Mouse (Mus musculus) midbrain, postnatal 0 days (tissue): ENCODE data around the gene Myh6. TPM values are rescaled to one million over a fixed set of nuclear protein-coding genes. Genes with fewer than 3 reads are reported as not detected.

ENCODE experiments used
- ATAC-seq: fragments of 200-750 bp; cut with Nextera tagmentation; 2 replicates; pipeline ENCODE4 v1.8.0; 2017; ENCODE audit warnings: moderate number of reproducible peaks, mild to moderate bottlenecking, moderate TSS enrichment, moderate library complexity; ENCODE audit not compliant: low FRiP score
- DNase-seq: peaks from one replicate; pipeline ENCODE4 v3.0.0-alpha.2; 2015; ENCODE audit warnings: low spot score
- H3K27ac ChIP-seq: fragments of 300-500 bp; sonication (generic); 2 replicates; pipeline ENCODE4 v1.5.1; 2014; ENCODE audit warnings: low read depth, mild to moderate bottlenecking, low read length, mixed read lengths
- H3K27me3 ChIP-seq: fragments of 300-500 bp; sonication (generic); 2 replicates; pipeline ENCODE4 v1.6.1; 2014; ENCODE audit warnings: low read length, control low read depth, mixed read lengths; ENCODE audit not compliant: insufficient read depth
- H3K36me3 ChIP-seq: fragments of 300-500 bp; sonication (generic); 2 replicates; pipeline ENCODE4 v1.6.1; 2014; ENCODE audit warnings: low read length, control low read depth, mixed read lengths; ENCODE audit not compliant: insufficient read depth
- H3K4me1 ChIP-seq: fragments of 300-500 bp; sonication (generic); 2 replicates; pipeline ENCODE4 v1.6.1; 2014; ENCODE audit warnings: mild to moderate bottlenecking, control low read depth, antibody characterized with exemption, low read length, mixed read lengths; ENCODE audit not compliant: insufficient read depth
- H3K4me2 ChIP-seq: fragments of 300-500 bp; sonication (generic); 2 replicates; pipeline ENCODE4 v1.6.1; 2014; ENCODE audit warnings: low read depth, mild to moderate bottlenecking, low read length, mixed read lengths; ENCODE audit not compliant: poor library complexity, severe bottlenecking
- H3K4me3 ChIP-seq: fragments of 300-500 bp; sonication (generic); 2 replicates; pipeline ENCODE4 v1.5.1; 2014; ENCODE audit warnings: low read depth, mild to moderate bottlenecking, low read length, moderate library complexity
- H3K9ac ChIP-seq: fragments of 300-500 bp; sonication (generic); replicated peaks from 2 replicates; pipeline ENCODE4 v1.6.1; 2014; ENCODE audit warnings: mild to moderate bottlenecking, low read length, moderate library complexity, mixed read lengths; ENCODE audit not compliant: poor library complexity, severe bottlenecking
- H3K9me3 ChIP-seq: fragments of 300-500 bp; sonication (generic); 2 replicates; pipeline ENCODE4 v1.6.1; 2016; ENCODE audit warnings: low read length, control low read depth
- CTCF ChIP-seq: IDR thresholded peaks from 2 replicates; pipeline ENCODE4 v1.5.1; 2016; ENCODE audit warnings: antibody characterized with exemption, mild to moderate bottlenecking
- WGBS: fragments of 180-500 bp; shearing (Covaris S2); extraction: QIAGEN DNeasy Blood & Tissue Kit; methylation state at CpG from one replicate; pipeline ENCODE4 v1.1.7; 2014; 5-methylcytosine and 5-hydroxymethylcytosine counted together
- polyA plus RNA-seq: library from polyadenylated mRNA; unstranded; fragments of >200 nt; fragmentation: Nextera tagmentation; extraction: Ambion mirVana; gene quantifications from 2 replicates; pipeline ENCODE4 v1.2.1, GENCODE M21; 2015
- total RNA-seq: library from RNA; depleted of rRNA; stranded (reverse); fragments of >200 nt; gene quantifications from 2 replicates; pipeline ENCODE4 v1.2.3, GENCODE M21; 2014

The Myh6 gene
- total and polyA plus RNA-seq, 2 experiments from 2014 or later: 0.33 to 2.5 TPM

DNA sequence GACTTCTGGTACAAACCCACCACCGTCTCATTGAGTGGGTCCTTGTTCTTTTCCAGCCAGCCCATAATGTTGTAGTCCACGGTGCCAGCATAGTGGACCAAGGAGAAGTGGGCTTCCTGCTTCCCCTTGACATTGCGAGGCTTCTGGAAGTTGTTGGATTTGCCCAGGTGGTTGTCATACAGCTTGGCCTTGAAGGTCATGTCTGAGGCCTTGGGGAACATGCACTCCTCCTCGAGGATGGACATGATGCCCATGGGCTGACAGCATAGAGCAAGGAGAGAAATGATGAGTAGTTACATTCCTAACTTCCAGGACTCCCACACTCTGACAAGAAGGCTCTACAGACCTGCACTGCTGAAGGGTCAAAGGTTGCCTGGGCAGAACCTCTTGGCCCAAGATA lies 8.2 kb downstream of the Myh6 start:
- Histone ChIP-seq H3K27me3 (no peaks in the 10 kb centered on the region), H3K9me3 (no peaks in the 10 kb centered on the region), H3K4me3 (no peak overlapping the region), H3K36me3 (no peaks in the 10 kb centered on the region), H3K27ac (no peak overlapping the region), H3K4me2 (no peak overlapping the region), H3K4me1 (no peaks in the 10 kb centered on the region), H3K9ac (no peak overlapping the region)
- DNase-seq (no peak), ATAC-seq (no peak)
- 85% methylated on average over 4 of the region's 4 CpGs for WGBS
- no peak for TF ChIP-seq CTCF

DNA sequence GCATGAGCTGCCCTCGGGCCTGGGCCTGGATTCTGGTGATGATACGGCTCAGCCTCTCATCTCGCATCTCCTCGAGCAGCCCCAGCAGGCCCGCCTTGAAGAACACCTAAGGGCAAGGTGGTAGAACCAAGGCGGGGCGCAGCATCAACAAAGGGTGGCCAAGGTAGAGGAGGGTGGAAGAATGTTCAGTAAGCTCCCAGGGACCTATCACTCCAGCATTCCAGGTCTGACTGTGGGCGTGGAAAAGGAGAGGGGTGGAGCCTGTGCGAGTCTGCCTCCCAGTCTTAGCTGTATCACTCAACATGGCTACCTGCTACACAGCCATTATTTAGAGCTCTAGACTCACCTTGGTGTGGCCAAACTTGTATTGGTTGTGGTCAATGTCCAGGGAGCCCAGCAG lies 10.2 kb downstream of the Myh6 start:
- DNase-seq (no peak), ATAC-seq (no peak)
- no peak for TF ChIP-seq CTCF
- Histone ChIP-seq H3K4me2 (no peak overlapping the region), H3K27ac (no peak overlapping the region), H3K4me3 (no peak overlapping the region), H3K9me3 (no peaks in the 10 kb centered on the region), H3K9ac (no peak overlapping the region), H3K27me3 (no peaks in the 10 kb centered on the region), H3K36me3 (no peaks in the 10 kb centered on the region), H3K4me1 (no peaks in the 10 kb centered on the region)
- WGBS: 88% methylated on average over 9 of the region's 9 CpGs

DNA sequence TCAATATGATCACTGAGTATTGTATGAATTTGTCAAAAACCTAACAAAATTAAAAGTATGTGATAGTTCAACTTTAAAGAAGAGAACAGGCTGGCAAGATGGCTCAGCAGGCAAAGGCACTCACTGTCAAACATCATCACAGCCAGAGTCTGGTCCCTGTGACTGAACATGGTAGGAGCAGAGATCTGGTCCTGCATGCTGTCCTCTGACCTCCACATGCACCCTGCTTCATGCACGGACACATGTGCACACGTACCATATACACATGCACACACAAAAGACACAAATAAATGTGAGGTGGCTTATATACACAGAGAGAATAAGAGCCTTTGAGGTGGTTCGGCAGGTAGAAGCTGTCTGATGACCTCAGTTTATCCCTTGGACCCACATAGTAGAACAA lies 11.2 kb downstream of the Myh6 start:
- H3K9me3 ChIP-seq: no peaks in the 10 kb centered on the region

DNA sequence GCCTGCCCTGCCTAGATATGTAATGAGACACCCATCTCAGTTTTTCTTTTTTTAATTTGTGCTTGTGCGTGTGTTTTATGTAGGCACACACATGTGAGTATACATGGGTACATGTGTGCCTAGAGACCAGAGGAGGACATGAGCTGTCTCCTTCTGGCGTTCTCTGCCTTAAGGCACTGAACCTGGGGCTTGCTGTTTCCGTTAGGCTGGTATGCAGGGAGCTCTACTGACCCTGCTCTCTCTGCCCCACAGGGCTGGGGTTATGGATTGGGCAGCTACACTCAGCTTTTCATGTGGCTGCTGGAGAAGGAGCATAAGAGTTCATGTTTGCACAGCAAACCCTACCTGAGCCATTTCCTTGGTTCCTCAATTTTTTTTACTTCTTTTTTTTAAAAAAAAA lies 12.3 kb downstream of the Myh6 start:
- no peak overlapping the region for H3K27ac ChIP-seq
- no peak for TF ChIP-seq CTCF
- no peaks in the 10 kb centered on the region for H3K4me1 ChIP-seq
- DNase-seq: no peak
- no peaks in the 10 kb centered on the region for H3K9me3 ChIP-seq
- no peaks in the 10 kb centered on the region for H3K27me3 ChIP-seq
- no peak for ATAC-seq
- no peaks in the 10 kb centered on the region for H3K36me3 ChIP-seq
- no peak overlapping the region for H3K9ac ChIP-seq
- 89% methylated on average over 3 of the region's 3 CpGs for WGBS
- no peak overlapping the region for H3K4me3 ChIP-seq
- no peak overlapping the region for H3K4me2 ChIP-seq

More for the DNA sequence above, 11.2 kb downstream of the Myh6 start:
- no peaks in the 10 kb centered on the region for H3K4me1 ChIP-seq
- H3K4me2 ChIP-seq: no peak overlapping the region
- H3K9ac ChIP-seq: no peak overlapping the region
- no peak overlapping the region for H3K4me3 ChIP-seq
- ATAC-seq (no peak), DNase-seq (no peak)
- no peak overlapping the region for H3K27ac ChIP-seq
- no peaks in the 10 kb centered on the region for H3K27me3 ChIP-seq
- no peaks in the 10 kb centered on the region for H3K36me3 ChIP-seq
- WGBS: 89% methylated on average over 3 of the region's 3 CpGs
- no peak for TF ChIP-seq CTCF

DNA sequence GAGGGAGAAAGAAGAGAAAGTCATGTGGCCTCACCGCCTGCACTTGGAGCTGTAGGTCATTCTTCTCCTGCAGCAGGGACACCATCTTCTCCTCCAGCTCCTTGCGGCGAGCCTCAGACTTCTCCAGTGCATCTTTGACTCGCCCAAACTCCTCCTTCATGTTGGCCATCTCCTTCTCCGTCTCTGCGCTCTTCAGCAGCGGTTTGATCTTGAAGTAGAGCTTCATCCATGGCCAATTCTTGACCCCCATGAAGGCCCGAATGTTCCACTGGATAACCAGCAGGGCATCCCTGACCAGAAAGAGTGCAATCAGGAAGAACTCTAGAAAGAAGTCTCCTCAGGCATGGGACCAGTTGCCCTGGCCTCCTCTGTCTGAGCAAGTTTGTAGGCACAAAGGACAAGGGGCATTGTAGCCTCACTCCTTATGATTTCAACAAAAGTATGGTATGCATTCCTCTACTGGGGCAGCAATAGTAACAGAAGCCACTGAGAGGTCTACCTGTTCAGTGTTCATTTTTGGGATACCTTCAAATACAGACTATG lies 13.0 kb downstream of the Myh6 start:
- H3K36me3 ChIP-seq: no peaks in the 10 kb centered on the region
- no peak overlapping the region for H3K4me2 ChIP-seq
- H3K4me3 ChIP-seq: no peak overlapping the region
- no peaks in the 10 kb centered on the region for H3K9me3 ChIP-seq
- no peaks in the 10 kb centered on the region for H3K27me3 ChIP-seq
- ATAC-seq (no peak), DNase-seq (no peak)
- 90% methylated on average over 8 of the region's 8 CpGs for WGBS
- TF ChIP-seq CTCF: no peak
- no peak overlapping the region for H3K9ac ChIP-seq
- no peak overlapping the region for H3K27ac ChIP-seq
- no peaks in the 10 kb centered on the region for H3K4me1 ChIP-seq

DNA sequence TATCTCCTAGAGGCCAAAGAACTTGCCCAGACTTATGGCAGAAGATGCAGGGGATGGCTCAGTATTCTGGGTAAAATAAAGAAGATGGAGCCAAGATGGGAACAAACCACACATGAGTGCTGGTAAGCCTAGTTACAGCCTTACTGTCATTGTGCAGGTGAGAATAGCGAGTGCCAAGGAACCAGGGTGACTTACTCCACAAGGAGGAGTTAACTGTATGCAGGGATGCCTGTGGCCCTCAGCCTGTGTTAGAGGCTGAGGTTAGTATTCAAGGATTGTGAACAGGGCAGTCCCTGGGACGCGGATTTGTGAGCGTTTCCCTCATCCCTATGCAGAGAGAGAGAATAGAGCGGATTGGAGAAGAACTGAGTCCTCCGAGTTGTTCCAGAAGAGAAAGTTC lies 15.1 kb downstream of the Myh6 start:
- TF ChIP-seq CTCF: no peak
- H3K9me3 ChIP-seq: no peaks in the 10 kb centered on the region
- H3K4me2 ChIP-seq: no peak overlapping the region
- H3K9ac ChIP-seq: no peak overlapping the region
- H3K27ac ChIP-seq: no peak overlapping the region
- no peak overlapping the region for H3K4me3 ChIP-seq
- no peaks in the 10 kb centered on the region for H3K27me3 ChIP-seq
- 90% methylated on average over 6 of the region's 6 CpGs for WGBS
- no peaks in the 10 kb centered on the region for H3K4me1 ChIP-seq
- DNase-seq (no peak), ATAC-seq (no peak)
- H3K36me3 ChIP-seq: no peaks in the 10 kb centered on the region
